Mouse (Mus musculus): Measurements from ENCODE around the gene Polr2a. TPM values are rescaled to one million over a fixed set of nuclear protein-coding genes. Genes with fewer than 3 reads are reported as not detected.

Gene Polr2a
- total and polyA plus RNA-seq, 3 experiments = 16.6 to 193 (median 73.9) TPM

DNA sequence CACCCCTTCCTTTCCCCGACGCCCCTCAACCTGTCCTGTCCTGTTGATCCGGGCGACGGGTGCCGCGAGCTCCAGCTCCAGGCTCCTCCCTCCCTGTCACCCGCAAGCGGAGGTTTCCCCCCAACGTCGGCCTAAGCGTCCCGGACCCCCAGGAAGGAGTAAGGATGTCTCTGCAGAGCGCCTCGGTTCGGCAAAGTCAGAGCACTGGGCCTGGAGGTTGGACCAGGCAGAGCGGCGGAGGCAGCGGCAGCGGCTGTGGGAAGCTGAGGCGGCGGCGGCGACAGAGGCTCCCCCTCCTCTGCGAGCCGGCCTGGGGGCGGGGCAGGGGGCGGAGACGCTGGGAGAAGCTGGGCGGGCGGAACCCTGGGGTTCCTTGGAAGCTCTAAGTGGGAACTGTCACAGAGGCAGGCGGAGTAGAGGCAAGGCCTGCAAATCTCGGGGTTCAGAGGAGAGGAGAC is 44.2 kb upstream of the Polr2a start (continued):
- no peak for TF ChIP-seq USF1 (IDR thresholded peaks at IDR 0.05; ENCODE audit: low read depth, low read length)
- peak; percentile 3; the same call in 1 of the 2 replicates for TF ChIP-seq ETS1 (IDR thresholded peaks at IDR 0.05; ENCODE audit: low read depth, low read length)
- TF ChIP-seq GATA1 (IDR thresholded peaks at IDR 0.05; ENCODE audit: low read depth, low read length) = no peak
- no peak; a peak in 1 of 4 replicates for TF ChIP-seq EP300 (IDR thresholded peaks at IDR 0.05; ENCODE audit: low read depth in 1 of 2, low read length in 2 of 2)
- TF ChIP-seq ZMIZ1 (IDR thresholded peaks at IDR 0.05; ENCODE audit: low read depth, low read length) = peak; percentile 86
- TF ChIP-seq MAZ (IDR thresholded peaks at IDR 0.05; ENCODE audit: low read depth, low read length) = peak; percentile 97
- TF ChIP-seq SIN3A (IDR thresholded peaks at IDR 0.05; ENCODE audit: low read length) = peak; percentile 35; the same call in 1 of the 2 replicates
- no peak for TF ChIP-seq USF2 (IDR thresholded peaks at IDR 0.05; ENCODE audit: borderline replicate concordance in 1 of 2, insufficient read depth in 1 of 2, low read depth in 1 of 2, low read length in 2 of 2)
- TF ChIP-seq BHLHE40 (IDR thresholded peaks at IDR 0.05; ENCODE audit: borderline replicate concordance, low read depth, low read length) = no peak
- TF ChIP-seq ZNF384 (IDR thresholded peaks at IDR 0.05; ENCODE audit: low read depth, low read length) = no peak
- TF ChIP-seq CHD2 (IDR thresholded peaks at IDR 0.05; ENCODE audit: low read length) = no peak; the same call in 1 of the 2 replicates
- no peak for TF ChIP-seq POLR2AphosphoS5 (IDR thresholded peaks at IDR 0.05; ENCODE audit: borderline replicate concordance, low read depth, low read length)
- no peak for TF ChIP-seq MYC (IDR thresholded peaks at IDR 0.05; ENCODE audit: low read depth, low read length)
- TF ChIP-seq MXI1 (IDR thresholded peaks at IDR 0.05; ENCODE audit: low read depth, low read length) = peak; percentile 78
- no peak for TF ChIP-seq NRF1 (IDR thresholded peaks at IDR 0.05; ENCODE audit: insufficient read depth, low read depth, low read length, poor library complexity, severe bottlenecking)
- TF ChIP-seq ELF1 (IDR thresholded peaks at IDR 0.05; ENCODE audit: low read depth, low read length) = no peak
- TF ChIP-seq MEF2A (IDR thresholded peaks at IDR 0.05; ENCODE audit: extremely low read depth, insufficient replicate concordance, low read depth, low read length, poor library complexity, severe bottlenecking) = no peak
- 0 out of 2 replicates have a peak, but pooled peaks have one; percentile 18 for TF ChIP-seq MAX (IDR thresholded peaks at IDR 0.05; ENCODE audit: low read length)
- peak; percentile 50 to 56; a peak in 2 of 4 replicates for TF ChIP-seq POLR2A (IDR thresholded peaks at IDR 0.05; ENCODE audit: control insufficient read depth in 1 of 2, insufficient read depth in 1 of 2, low read depth in 1 of 2, low read length in 2 of 2, poor library complexity in 1 of 2)

DNA sequence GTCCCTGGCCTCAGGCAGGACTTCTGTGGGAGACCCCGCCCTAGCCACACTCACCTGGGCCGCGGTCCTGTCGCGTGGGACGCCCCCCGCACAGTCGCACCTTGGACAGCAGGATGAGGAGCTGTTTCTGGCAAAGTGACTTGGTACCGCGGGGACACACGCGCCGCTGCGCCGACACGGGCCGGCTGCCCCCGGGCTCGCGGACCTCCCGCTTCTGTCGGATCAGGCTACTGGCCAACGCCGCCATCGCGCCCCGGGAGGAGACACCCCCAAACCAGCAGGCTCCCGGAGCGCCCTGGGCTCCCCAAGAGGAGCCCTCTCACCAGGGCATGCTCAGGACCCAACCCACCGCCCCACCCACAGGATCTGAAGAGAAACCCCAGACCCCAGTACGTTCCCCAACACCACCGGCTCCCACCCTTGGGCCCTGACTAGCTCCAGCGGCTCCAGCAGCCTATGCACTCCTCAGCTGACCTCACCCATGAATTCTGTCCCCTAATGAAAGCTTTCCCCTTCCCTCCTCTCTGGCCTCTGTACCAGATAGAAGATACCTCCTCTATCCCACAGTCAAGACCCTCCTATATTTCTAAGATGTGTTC is 43.0 kb upstream of the Polr2a start, which contains the start of gene Fgf11:
Fgf11 (minus strand) TSS at position 479 of the 599 bp plus-strand sequence.
- peak within 1 kb of the TSS; percentile 74 for H3K27ac ChIP-seq (ENCODE audit: control insufficient read depth, low read depth, low read length)
- peaks cover 8% of the 10 kb centered on the region; the same call in 1 of the 2 replicates for H3K79me2 ChIP-seq (ENCODE audit: control insufficient read depth, insufficient read depth, low read length, poor library complexity)
- H3K9ac ChIP-seq (ENCODE audit: control insufficient read depth, low read depth, low read length, poor library complexity, severe bottlenecking) = peak within 1 kb of the TSS; percentile 77
- TF ChIP-seq MEF2A (IDR thresholded peaks at IDR 0.05; ENCODE audit: extremely low read depth, insufficient replicate concordance, low read depth, low read length, poor library complexity, severe bottlenecking) = no peak
- TF ChIP-seq CTCF (IDR thresholded peaks at IDR 0.05 in 2 of 3, conservative IDR thresholded peaks at IDR 0.05 in 1 of 3; ENCODE audit: control insufficient read depth in 1 of 3, insufficient read depth in 1 of 3, low read depth in 2 of 3, low read length in 3 of 3, poor library complexity in 1 of 3, severe bottlenecking in 1 of 3) = no peak
- TF ChIP-seq TAL1 (IDR thresholded peaks at IDR 0.05; ENCODE audit: low read length) = no peak
- TF ChIP-seq ETS1 (IDR thresholded peaks at IDR 0.05; ENCODE audit: low read depth, low read length) = no peak
- no peak for TF ChIP-seq ELF1 (IDR thresholded peaks at IDR 0.05; ENCODE audit: low read depth, low read length)
- TF ChIP-seq NELFE (IDR thresholded peaks at IDR 0.05; ENCODE audit: low read depth, low read length) = peak; percentile 12; the same call in 1 of the 2 replicates
- 0 out of 2 replicates have a peak, but pooled peaks have one; percentile 6 for TF ChIP-seq MAZ (IDR thresholded peaks at IDR 0.05; ENCODE audit: low read depth, low read length)
- H3K36me3 ChIP-seq (ENCODE audit: control insufficient read depth in 1 of 2, insufficient read depth in 2 of 2, low read length in 2 of 2) = peaks cover 0 to 8% of the 10 kb centered on the region in 2 experiments; a peak in 2 of 4 replicates
- H3K4me3 ChIP-seq (ENCODE audit: control insufficient read depth in 1 of 2, insufficient read depth in 1 of 2, low read depth in 2 of 2, low read length in 2 of 2) = peak within 1 kb of the TSS; percentile 70 to 89
- no peaks in the 10 kb centered on the region for H3K27me3 ChIP-seq (ENCODE audit: control insufficient read depth in 1 of 2, insufficient read depth in 2 of 2, low read length in 2 of 2)
- no peak for DNase-seq (ENCODE audit: low read depth, low spot score)
- peaks cover 5 to 19% of the 10 kb centered on the region in 2 experiments; a peak in 3 of 4 replicates for H3K4me1 ChIP-seq (ENCODE audit: control insufficient read depth in 1 of 2, insufficient read depth in 2 of 2, low read length in 2 of 2)
- H3K9me3 ChIP-seq (replicated peaks; ENCODE audit: insufficient read depth, low read length) = no peaks in the 10 kb centered on the region
